Mouse (Mus musculus): ENCODE measurements at regions not wholly inside any gene's neighbourhood (a gene's known extent, or its start where the extent isn't known, plus 50 kb on each side); places are given as distances from the start of the nearest gene placed in this dataset.

GRCm38 (mm10) chr11:8212714-8213113 is 451.6 kb downstream of the Tns3 start:
- no peak overlapping the region for H3K4me3 ChIP-seq (replicated peaks; ENCODE audit: low read length)
- H3K9me3 ChIP-seq (ENCODE audit: control insufficient read depth, low read length): no peaks in the 10 kb centered on the region
- DNase-seq (ENCODE audit: low spot score) (no peak), ATAC-seq (ENCODE audit: low FRiP score) (peak; percentile 76)
- WGBS: 30% methylated on average over 4 of the region's 4 CpGs
- H3K4me2 ChIP-seq (replicated peaks): no peak overlapping the region
- H3K4me1 ChIP-seq (replicated peaks; ENCODE audit: control insufficient read depth, insufficient read depth, low read length): no peaks in the 10 kb centered on the region
- no peak overlapping the region for H3K9ac ChIP-seq
- no peaks in the 10 kb centered on the region for H3K36me3 ChIP-seq (replicated peaks; ENCODE audit: control insufficient read depth, insufficient read depth)
- no peaks in the 10 kb centered on the region for H3K27me3 ChIP-seq (ENCODE audit: control insufficient read depth, insufficient read depth, low read length)
- H3K27ac ChIP-seq: no peak overlapping the region

GRCm38 (mm10) chr11:8209041-8209440 is 455.3 kb downstream of the Tns3 start:
- no peak overlapping the region for H3K27ac ChIP-seq
- no peaks in the 10 kb centered on the region for H3K36me3 ChIP-seq (replicated peaks; ENCODE audit: control insufficient read depth, insufficient read depth)
- H3K27me3 ChIP-seq (ENCODE audit: control insufficient read depth, insufficient read depth, low read length): no peaks in the 10 kb centered on the region
- 87% methylated on average over 2 of the region's 2 CpGs for WGBS
- ATAC-seq (ENCODE audit: low FRiP score) (no peak), DNase-seq (ENCODE audit: low spot score) (no peak)
- no peak overlapping the region for H3K4me2 ChIP-seq (replicated peaks)
- H3K4me3 ChIP-seq (replicated peaks; ENCODE audit: low read length): no peak overlapping the region
- H3K4me1 ChIP-seq (replicated peaks; ENCODE audit: control insufficient read depth, insufficient read depth, low read length): no peaks in the 10 kb centered on the region
- no peaks in the 10 kb centered on the region; the same call in 1 of the 2 replicates for H3K9me3 ChIP-seq (ENCODE audit: control insufficient read depth, low read length)
- H3K9ac ChIP-seq: no peak overlapping the region

- Histone ChIP-seq H3K4me1 (replicated peaks; ENCODE audit: control insufficient read depth, insufficient read depth, low read length) (no peaks in the 10 kb centered on the region), H3K27ac (no peak overlapping the region), H3K4me3 (replicated peaks; ENCODE audit: low read length) (no peak overlapping the region), H3K36me3 (replicated peaks; ENCODE audit: control insufficient read depth, insufficient read depth) (no peaks in the 10 kb centered on the region), H3K9ac (no peak overlapping the region), H3K4me2 (replicated peaks) (no peak overlapping the region), H3K9me3 (ENCODE audit: control insufficient read depth, low read length) (no peaks in the 10 kb centered on the region), H3K27me3 (ENCODE audit: control insufficient read depth, insufficient read depth, low read length) (no peaks in the 10 kb centered on the region)
- DNase-seq (ENCODE audit: low spot score): no peak
- 77% methylated on average over 8 of the region's 8 CpGs for WGBS
- no peak for ATAC-seq (ENCODE audit: low FRiP score)
These were observed 465.0 kb downstream of the Tns3 start for GRCm38 (mm10) chr11:8199293-8199692.
